Mouse (Mus musculus) ovary, adult 2 months (tissue): Measurements from ENCODE around the gene Nr1h3. TPM values are rescaled to one million over a fixed set of nuclear protein-coding genes. Genes with fewer than 3 reads are reported as not detected.

ENCODE experiments used
- polyA plus RNA-seq: library from polyadenylated mRNA; depleted of rRNA; stranded (reverse); fragments of >200 nt; gene quantifications from 2 replicates; pipeline ENCODE4 v1.2.3, GENCODE M21; 2012; rRNA removed

The Nr1h3 gene
- polyA plus RNA-seq = 28.2 and 28.9 TPM in 2 replicates

GRCm38 (mm10) chr2:91202222-91202971 lies at the start of gene Nr1h3, which contains the start of gene Acp2:
TSS of gene Nr1h3 (minus strand) at chr2:91202834.
TSS of gene Acp2 (plus strand) at chr2:91202885.

GRCm38 (mm10) chr2:91236601-91237510 lies 34.2 kb upstream of the Nr1h3 start, which contains the start of gene Ddb2:
TSS of gene Ddb2 (minus strand) at chr2:91236982.

GRCm38 (mm10) chr2:91183711-91184405 lies 18.8 kb downstream of the Nr1h3 start, which contains the start of gene Madd:
TSS of gene Madd (minus strand) at chr2:91183837.

Other genes starting within 250 kb of the Nr1h3 start
- 11.2 and 11.7 TPM in 2 replicates for gene Rapsn, start 167.2 kb downstream of the Nr1h3 start, polyA plus RNA-seq
- gene Psmc3, start 148.8 kb downstream of the Nr1h3 start, polyA plus RNA-seq = 106 and 121 TPM in 2 replicates
- 86.0 and 100 TPM in 2 replicates for gene Slc39a13, start 132.4 kb downstream of the Nr1h3 start, polyA plus RNA-seq
- 20.2 and 34.1 TPM in 2 replicates for gene Spi1, start 120.4 kb downstream of the Nr1h3 start, polyA plus RNA-seq
- gene Mybpc3, start 84.7 kb downstream of the Nr1h3 start, polyA plus RNA-seq = 8.8 and 14.9 TPM in 2 replicates
- 11.5 and 13.8 TPM in 2 replicates for gene Madd, start 19.0 kb downstream of the Nr1h3 start, polyA plus RNA-seq
- gene Acp2, start 51 bp upstream of the Nr1h3 start, polyA plus RNA-seq = 28.6 and 35.5 TPM in 2 replicates
- gene Ddb2, start 34.1 kb upstream of the Nr1h3 start, polyA plus RNA-seq = 9.4 and 14.8 TPM in 2 replicates
- 56.6 and 63.1 TPM in 2 replicates for gene Pacsin3, start 53.1 kb upstream of the Nr1h3 start, polyA plus RNA-seq
- gene Arfgap2, start 62.1 kb upstream of the Nr1h3 start, polyA plus RNA-seq = 41.4 and 45.3 TPM in 2 replicates
- 25.6 and 35.1 TPM in 2 replicates for gene 1110051M20Rik, start 241.9 kb upstream of the Nr1h3 start, polyA plus RNA-seq